Mouse (Mus musculus) CH12.LX (cell line): ENCODE measurements around the gene Gm20388. TPM values are rescaled to one million over a fixed set of nuclear protein-coding genes. Genes with fewer than 3 reads are reported as not detected.

ENCODE experiments used
- DNase-seq: peaks from one replicate; pipeline ENCODE4 v3.0.0-alpha.2; 2013; ENCODE audit errors: extremely low read depth
- H3K27ac ChIP-seq: 2 replicates; pipeline ENCODE4 v1.5.1; 2012; ENCODE audit warnings: low read depth, mild to moderate bottlenecking, control low read depth, moderate library complexity; ENCODE audit not compliant: insufficient read depth
- H3K27me3 ChIP-seq: replicated peaks from 2 replicates; pipeline ENCODE3; 2012; ENCODE audit warnings: inconsistent platforms
- H3K36me3 ChIP-seq, 2 experiments: replicated peaks in 1 of 2; 2 replicates each; pipeline versions ENCODE3 to v1.6.1; 2012; ENCODE audit warnings: inconsistent platforms in 1 of 2, low read length in 1 of 2, mild to moderate bottlenecking in 1 of 2, mixed read lengths in 1 of 2, moderate library complexity in 1 of 2; ENCODE audit not compliant: control insufficient read depth in 1 of 2, insufficient read depth in 1 of 2
- H3K4me1 ChIP-seq, 2 experiments: 2 replicates each; pipeline ENCODE4 v1.6.1; 2012; ENCODE audit warnings: inconsistent platforms in 1 of 2, moderate library complexity in 1 of 2; ENCODE audit not compliant: insufficient read depth in 2 of 2, control insufficient read depth in 1 of 2
- H3K4me2 ChIP-seq: 2 replicates; pipeline ENCODE4 v1.6.1; 2012; ENCODE audit warnings: low read depth, mild to moderate bottlenecking, control low read depth; ENCODE audit not compliant: poor library complexity, insufficient read depth, severe bottlenecking
- H3K4me3 ChIP-seq, 3 experiments: fragments of 150-350 bp in 1 of 3; sonication (generic) in 1 of 3; replicated peaks in 1 of 3; 2 replicates each; pipeline versions ENCODE3 to v1.5.1; 2011 to 2012; ENCODE audit warnings: low read depth in 2 of 3, low read length in 2 of 3, mild to moderate bottlenecking in 2 of 3, moderate library complexity in 2 of 3, control low read depth in 1 of 3, improper control_type of control experiment in 1 of 3, inconsistent platforms in 1 of 3, mixed read lengths in 1 of 3; ENCODE audit not compliant: poor library complexity in 1 of 3
- H3K79me2 ChIP-seq: replicated peaks from 2 replicates; pipeline ENCODE4 v1.6.1; 2012; ENCODE audit warnings: mild to moderate bottlenecking, moderate library complexity; ENCODE audit not compliant: control insufficient read depth, poor library complexity, insufficient read depth, severe bottlenecking; ENCODE audit errors: extremely low read depth
- H3K9ac ChIP-seq: 2 replicates; pipeline ENCODE4 v1.6.1; 2012; ENCODE audit warnings: low read depth, mild to moderate bottlenecking, control low read depth, moderate library complexity; ENCODE audit not compliant: insufficient read depth
- H3K9me3 ChIP-seq: replicated peaks from 2 replicates; pipeline ENCODE3; 2012; ENCODE audit warnings: low read length, inconsistent platforms, mixed read lengths
- ETS1 ChIP-seq: conservative IDR thresholded peaks from 2 replicates; pipeline ENCODE4 v1.6.1; 2012; ENCODE audit warnings: low read depth, mild to moderate bottlenecking, inconsistent platforms, low read length, improper control_type of control experiment, moderate library complexity
- GABPA ChIP-seq: IDR thresholded peaks from 2 replicates; pipeline ENCODE4 v1.6.1; 2012; ENCODE audit warnings: low read depth, low read length, improper control_type of control experiment, inconsistent platforms; ENCODE audit not compliant: insufficient replicate concordance
- HCFC1 ChIP-seq: IDR thresholded peaks from 2 replicates; pipeline ENCODE4 v1.6.1; 2012; ENCODE audit warnings: low read depth, mild to moderate bottlenecking, inconsistent platforms, low read length, improper control_type of control experiment
- JUN ChIP-seq: IDR thresholded peaks from 2 replicates; pipeline ENCODE4 v1.6.1; 2011; ENCODE audit warnings: low read depth, mild to moderate bottlenecking, low read length, improper control_type of control experiment, moderate library complexity; ENCODE audit not compliant: insufficient read depth
- MAX ChIP-seq: IDR thresholded peaks from 2 replicates; pipeline ENCODE4 v1.6.1; 2011; ENCODE audit warnings: low read length, improper control_type of control experiment
- NELFE ChIP-seq: IDR thresholded peaks from 2 replicates; pipeline ENCODE4 v1.6.1; 2011; ENCODE audit warnings: low read depth, low read length, improper control_type of control experiment
- NRF1 ChIP-seq: IDR thresholded peaks from 2 replicates; pipeline ENCODE4 v1.6.1; 2014; ENCODE audit warnings: low read depth, mild to moderate bottlenecking, inconsistent platforms, low read length, improper control_type of control experiment, moderate library complexity
- PAX5 ChIP-seq: IDR thresholded peaks from 2 replicates; pipeline ENCODE4 v1.6.1; 2012; ENCODE audit warnings: low read length, inconsistent platforms, mixed read lengths
- POLR2A ChIP-seq: IDR thresholded peaks from 2 replicates; pipeline ENCODE4 v1.6.1; 2011; ENCODE audit warnings: low read depth, mild to moderate bottlenecking, improper control_type of control experiment, low read length
- POLR2AphosphoS2 ChIP-seq: IDR thresholded peaks from 2 replicates; pipeline ENCODE4 v1.6.1; 2011; ENCODE audit warnings: low read depth, low read length, improper control_type of control experiment
- TCF12 ChIP-seq: IDR thresholded peaks from 2 replicates; pipeline ENCODE4 v1.6.1; 2014; ENCODE audit warnings: low read depth, mild to moderate bottlenecking, inconsistent platforms, low read length, improper control_type of control experiment
- ZC3H11A ChIP-seq: IDR thresholded peaks from 2 replicates; pipeline ENCODE4 v1.6.1; 2012; ENCODE audit warnings: low read depth, mild to moderate bottlenecking, inconsistent platforms, low read length, improper control_type of control experiment
- ZKSCAN1 ChIP-seq: IDR thresholded peaks from 2 replicates; pipeline ENCODE4 v1.6.1; 2012; ENCODE audit warnings: low read depth, inconsistent platforms, low read length, improper control_type of control experiment, borderline replicate concordance
- ZMIZ1 ChIP-seq: IDR thresholded peaks from 2 replicates; pipeline ENCODE4 v1.6.1; 2012; ENCODE audit warnings: low read depth, mild to moderate bottlenecking, inconsistent platforms, low read length, improper control_type of control experiment
- dilution Hi-C: fragments of 300-500 bp; cut with MboI; formaldehyde crosslinking; loops from 2 replicates; pipeline ENCODE4 v1.14.3; 2020; ENCODE audit warnings: low sequenced_read_pairs; ENCODE audit not compliant: extremely low pct_unique_long_range_greater_than_20kb, extremely low pct_ligation_motif_present
- in situ Hi-C: fragments of 300-500 bp; cut with MboI; formaldehyde crosslinking; loops from 3 replicates; pipeline ENCODE4 v1.14.3; 2019; ENCODE audit warnings: low sequenced_read_pairs, low pct_ligation_motif_present, low pct_unique_long_range_greater_than_20kb, mixed read lengths
- polyA plus RNA-seq: library from polyadenylated mRNA; unstranded; fragments of >175 nt; gene quantifications from 2 replicates; pipeline ENCODE4 v1.2.1, GENCODE M21; 2012; ENCODE audit warnings: low read depth; ENCODE audit not compliant: insufficient read length
- total RNA-seq, 2 experiments: library from RNA; depleted of rRNA; stranded (reverse); fragments of 300-350 nt in 1 of 2; fragments of >200 nt in 1 of 2; gene quantifications; 2 replicates each; pipeline ENCODE4 v1.2.3; 2012 to 2014

The Gm20388 gene
- total and polyA plus RNA-seq, 3 experiments = 14.8 to 26.3 (median 22.2) TPM

- TF ChIP-seq JUN (no peak), GABPA (no peak), TCF12 (peak; percentile 59; the same call in 1 of the 2 replicates), ZKSCAN1 (no peak), NRF1 (no peak), HCFC1 (no peak)
- TF ChIP-seq, all 38 proteins: peak for 10
These were observed 1448.0 kb downstream of the Gm20388 start (continued) for GRCm38 (mm10) chr8:121358609-121359008.

- no peak for TF ChIP-seq ETS1
- TF ChIP-seq MAX = no peak
- no peak for TF ChIP-seq PAX5
- no peak for TF ChIP-seq NELFE
- no peak for TF ChIP-seq ZMIZ1
- Histone ChIP-seq H3K4me1 (peaks cover 31 to 37% of the 10 kb centered on the region in 2 experiments), H3K27me3 (peaks cover 10% of the 10 kb centered on the region), H3K9ac (no peak overlapping the region), H3K9me3 (peaks cover 11% of the 10 kb centered on the region), H3K79me2 (no peaks in the 10 kb centered on the region), H3K27ac (no peak overlapping the region), H3K4me2 (no peak overlapping the region), H3K4me3 (peak overlapping the region in 1 of 3 experiments; percentile 26), H3K36me3 (no peaks in the 10 kb centered on the region)
- in situ Hi-C loops = no loop called here
- dilution Hi-C loops = no loop called here
- no peak for DNase-seq
These were observed 1448.7 kb downstream of the Gm20388 start for GRCm38 (mm10) chr8:121359131-121359981.

- Histone ChIP-seq H3K9me3 (peaks cover 11% of the 10 kb centered on the region), H3K4me3 (no peak overlapping the region), H3K4me1 (peaks cover 38 to 43% of the 10 kb centered on the region in 2 experiments), H3K4me2 (no peak overlapping the region), H3K27ac (no peak overlapping the region), H3K79me2 (no peaks in the 10 kb centered on the region), H3K27me3 (peaks cover 4% of the 10 kb centered on the region), H3K36me3 (no peaks in the 10 kb centered on the region), H3K9ac (no peak overlapping the region)
- TF ChIP-seq ZC3H11A = no peak
- TF ChIP-seq POLR2A = no peak
- no peak for TF ChIP-seq POLR2AphosphoS2
- in situ Hi-C loops (no loop called here), dilution Hi-C loops (no loop called here)
- no peak for DNase-seq
These were observed 1449.4 kb downstream of the Gm20388 start for GRCm38 (mm10) chr8:121360001-121360400.
